Mouse (Mus musculus) embryo, embryonic 10 days (tissue): ENCODE measurements at regions not wholly inside any gene's neighbourhood (a gene's known extent, or its start where the extent isn't known, plus 50 kb on each side); places are given as distances from the start of the nearest gene placed in this dataset.
A peak's percentile ranks its signal among the peaks of the same experiment; 100 is the strongest.

Experiments used
- DNase-seq: peaks from one replicate; pipeline ENCODE4 v3.0.0-alpha.2; 2015; ENCODE audit warnings: low spot score

GRCm38 (mm10) chr2:114835694-114836093, 180.9 kb upstream of the Dph6 start:
- DNase-seq: peak; percentile 38

- DNase-seq: no peak
Observed at GRCm38 (mm10) chr2:114843696-114844388, 189.1 kb upstream of the Dph6 start.

GRCm38 (mm10) chr2:114844389-114844771, 189.6 kb upstream of the Dph6 start:
- no peak for DNase-seq

GRCm38 (mm10) chr2:114848439-114848838, 193.7 kb upstream of the Dph6 start:
- no peak for DNase-seq

DNA sequence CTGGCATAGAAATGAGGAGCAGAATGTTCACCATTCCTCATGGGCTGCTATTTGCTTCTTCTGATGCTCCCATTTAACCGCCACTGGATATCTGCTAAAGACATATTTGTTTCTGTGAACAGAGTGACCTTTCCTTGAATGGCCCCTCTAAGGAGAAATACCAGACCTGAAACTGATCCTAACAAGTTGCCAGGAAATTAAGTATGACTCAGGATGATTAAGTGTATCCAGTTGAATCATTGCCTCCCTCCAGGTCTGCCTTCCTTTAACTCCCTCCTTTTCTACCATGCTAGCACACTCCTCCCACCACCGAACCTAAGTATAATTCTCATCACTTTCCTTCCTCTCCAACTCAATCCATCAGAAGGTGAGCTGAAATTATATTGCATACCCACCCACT, 194.2 kb upstream of the Dph6 start:
- DNase-seq: no peak

- peak; percentile 89 for DNase-seq
Observed at GRCm38 (mm10) chr2:114853715-114854530, 199.2 kb upstream of the Dph6 start.

DNA sequence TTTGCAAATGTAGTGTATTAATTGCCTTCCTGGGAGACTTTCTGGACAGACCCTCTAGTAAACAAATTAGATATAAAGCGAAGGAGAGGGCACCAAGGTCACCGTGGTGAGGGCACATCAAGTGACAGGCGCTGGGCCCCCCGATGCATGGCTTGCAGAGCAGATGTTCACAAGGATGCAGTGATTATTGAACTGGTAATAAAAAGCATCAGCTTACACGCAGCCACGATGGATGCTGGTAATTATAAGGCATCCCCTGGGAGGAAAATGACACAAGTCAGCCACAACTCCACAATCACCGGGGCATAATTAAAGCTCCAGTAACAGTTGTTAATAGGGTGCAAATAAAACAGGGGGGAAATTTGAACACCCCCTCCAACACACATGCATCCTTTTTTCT, 217.5 kb upstream of the Dph6 start:
- peak; percentile 57 for DNase-seq

DNA sequence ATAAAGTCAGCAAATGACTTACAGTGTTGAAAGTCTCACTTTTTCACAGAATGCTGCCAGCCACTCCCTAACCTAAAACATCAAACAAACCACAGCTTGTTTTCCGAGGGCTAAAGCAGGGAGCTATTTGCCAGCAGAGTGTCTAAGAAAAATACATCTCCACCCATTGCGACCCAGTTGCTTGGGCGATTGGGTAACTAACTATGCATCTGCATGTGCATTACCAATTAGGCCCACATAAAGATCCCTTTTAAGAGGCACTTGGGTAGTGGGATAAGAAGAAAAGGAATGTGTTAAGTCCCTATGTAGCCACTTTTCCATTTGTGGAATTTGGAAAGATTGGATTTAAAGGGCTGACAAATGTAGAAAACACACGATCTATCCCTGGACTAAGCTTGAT, 218.3 kb upstream of the Dph6 start:
- DNase-seq: no peak

GRCm38 (mm10) chr2:114879084-114879483, 224.3 kb upstream of the Dph6 start:
- DNase-seq: no peak

DNA sequence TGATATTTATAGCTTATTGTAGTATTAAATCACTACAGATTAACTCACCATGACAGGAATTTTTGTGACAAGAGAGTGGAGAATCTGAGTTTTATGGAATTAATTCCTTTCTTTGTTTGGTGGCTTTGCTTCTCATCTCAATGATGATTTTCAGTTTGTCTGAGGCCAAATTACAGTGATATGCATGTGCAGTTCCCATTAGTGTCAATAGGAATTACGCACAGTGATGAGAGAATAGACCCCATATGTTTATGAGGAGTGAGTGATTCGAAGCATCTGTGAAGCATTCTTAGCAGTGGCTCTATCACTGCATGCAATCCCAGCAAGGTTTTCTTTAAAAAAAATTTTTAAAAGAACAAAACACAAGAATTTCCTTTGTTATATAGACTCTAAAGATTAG, 225.0 kb upstream of the Dph6 start:
- no peak for DNase-seq

DNA sequence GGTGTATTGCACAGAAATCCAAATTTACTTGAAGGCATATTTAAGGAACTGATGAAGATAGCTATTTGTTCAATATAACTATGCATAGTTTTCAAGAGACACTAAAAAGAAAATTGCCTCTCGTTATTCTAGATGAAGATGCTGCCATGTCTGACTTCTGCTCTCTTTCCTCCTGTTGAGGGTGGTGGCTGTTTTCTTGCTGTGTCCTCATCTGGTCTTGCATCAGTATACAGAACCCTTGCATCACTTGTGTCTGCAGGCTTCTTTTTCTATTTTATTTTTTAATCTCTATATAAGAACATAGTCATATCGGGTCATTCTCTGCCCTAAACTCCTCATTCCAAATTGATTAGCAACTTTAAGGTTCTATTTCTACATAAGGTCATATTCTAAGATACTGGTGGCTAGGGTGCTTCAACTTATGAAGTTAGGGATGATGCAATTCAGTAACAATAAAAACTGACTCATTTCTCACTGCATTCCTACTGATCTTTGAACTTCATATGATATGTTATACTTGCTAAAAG, 231.0 kb upstream of the Dph6 start:
- no peak for DNase-seq

GRCm38 (mm10) chr2:114898812-114899211, 244.0 kb upstream of the Dph6 start:
- DNase-seq: no peak

- no peak for DNase-seq
Observed at GRCm38 (mm10) chr2:114911845-114912500, 257.2 kb upstream of the Dph6 start.

DNA sequence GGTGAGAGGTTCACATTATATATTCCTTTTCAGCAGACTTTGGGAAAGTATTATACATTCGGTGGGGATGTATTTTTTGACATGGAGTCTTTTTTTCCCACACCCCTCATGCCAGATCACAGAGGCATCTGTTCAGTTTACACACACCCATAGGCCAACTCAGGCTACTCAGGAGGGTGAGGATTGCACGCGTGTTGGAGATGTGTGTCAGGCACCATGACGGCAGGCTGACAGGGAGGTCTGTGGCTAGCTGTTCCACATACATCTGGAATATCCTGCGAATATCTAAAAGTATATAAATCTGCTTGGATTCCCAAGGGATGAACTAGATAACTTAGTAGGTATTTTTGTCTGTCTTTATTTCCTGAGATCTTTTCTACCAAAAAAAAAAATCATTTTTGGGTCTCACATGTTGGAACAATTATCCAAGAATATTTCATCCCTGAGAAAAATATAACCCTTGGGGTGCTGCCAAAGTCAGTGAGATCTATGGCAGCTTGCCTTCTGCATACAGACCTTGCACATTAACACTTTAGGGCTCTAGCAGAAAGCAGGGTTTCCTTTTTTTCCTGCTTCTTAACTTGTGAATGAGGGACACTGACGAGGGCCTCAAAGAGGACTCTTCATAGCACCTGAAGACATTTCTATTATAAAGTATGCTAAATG, 260.4 kb upstream of the Dph6 start:
- no peak for DNase-seq

DNA sequence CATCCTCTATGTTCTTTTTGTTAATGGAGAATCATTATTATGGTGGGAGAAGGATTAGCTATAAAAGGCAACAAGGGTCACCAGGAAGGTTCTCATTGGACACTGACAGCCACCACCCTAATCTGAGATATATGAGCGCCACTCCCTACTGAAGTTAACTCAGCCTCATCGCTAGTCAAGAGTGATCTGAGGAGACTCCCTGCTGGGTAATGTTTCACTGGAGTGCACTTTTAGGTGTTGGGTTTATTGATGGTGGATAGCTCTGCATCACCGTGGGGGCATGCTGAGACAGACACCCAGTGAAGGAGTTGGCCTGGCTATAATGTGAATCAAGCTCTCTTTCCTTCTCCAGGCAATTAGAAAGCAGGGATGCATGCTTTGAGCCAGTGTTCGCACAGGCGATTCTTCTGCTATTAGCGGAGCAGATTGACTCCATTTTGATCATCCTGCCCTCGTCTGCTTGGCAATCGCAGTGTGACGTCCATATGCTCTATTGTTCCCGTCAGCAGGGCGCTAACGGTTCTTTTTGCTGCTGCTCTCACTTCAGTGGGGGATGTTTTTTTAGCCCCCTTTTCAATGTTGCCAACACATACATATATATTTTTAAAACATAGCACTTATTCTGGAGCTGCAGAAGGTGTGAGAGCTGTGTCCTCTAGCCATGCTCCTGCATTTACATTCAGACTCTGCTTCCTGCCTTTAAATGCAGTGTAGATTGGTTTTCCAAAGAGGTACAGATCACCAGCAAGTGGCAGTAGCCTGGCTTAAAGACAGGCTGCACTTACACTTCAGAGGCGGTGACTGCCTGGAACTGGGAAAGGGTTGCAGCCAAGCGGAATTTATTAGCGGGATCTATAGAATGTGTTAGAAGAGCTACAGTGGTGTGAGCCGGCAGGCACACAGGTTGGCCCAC, 263.9 kb upstream of the Dph6 start:
- no peak for DNase-seq

GRCm38 (mm10) chr2:114923911-114924310, 269.1 kb upstream of the Dph6 start:
- DNase-seq: no peak

- DNase-seq: no peak
Observed at GRCm38 (mm10) chr2:114935436-114935835, 280.7 kb upstream of the Dph6 start.

DNA sequence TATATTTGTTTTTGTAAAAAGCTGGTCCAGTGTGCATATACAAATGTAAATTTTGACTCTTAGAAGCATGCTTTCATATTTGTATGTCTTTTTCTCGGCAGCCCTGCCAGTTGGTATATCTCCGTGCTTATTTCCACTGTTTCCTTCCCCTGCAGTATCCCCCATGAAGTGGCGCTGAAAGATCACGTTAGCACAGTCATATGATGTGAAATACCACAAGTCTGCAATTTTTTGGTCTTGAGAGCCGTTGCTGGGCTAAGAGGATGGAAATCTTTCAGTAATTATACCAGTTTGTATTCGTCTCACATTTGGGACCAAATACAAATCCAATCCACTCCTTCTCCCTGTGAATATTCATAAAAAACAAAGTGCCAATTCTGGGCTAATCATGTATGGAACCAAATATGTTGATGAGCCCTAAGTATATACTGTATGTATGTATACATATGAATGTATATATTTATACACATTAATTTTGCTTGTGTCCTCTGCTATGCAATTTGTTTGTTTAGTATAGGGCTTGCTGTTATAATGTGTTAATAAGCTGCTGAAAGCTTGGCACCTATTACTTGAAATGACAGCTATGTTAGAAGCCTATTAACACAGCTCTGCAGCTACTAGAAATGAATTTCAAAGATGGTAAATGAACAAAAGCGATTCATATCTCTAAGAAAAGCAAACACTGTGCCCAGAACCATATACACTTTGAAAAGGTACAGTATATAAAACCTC, 283.8 kb upstream of the Dph6 start:
- no peak for DNase-seq

- no peak for DNase-seq
Observed at GRCm38 (mm10) chr2:114966111-114966510, 311.3 kb upstream of the Dph6 start.

- no peak for DNase-seq
Observed at GRCm38 (mm10) chr2:114968651-114969050, 313.9 kb upstream of the Dph6 start.

- no peak for DNase-seq
Observed at GRCm38 (mm10) chr2:114993419-114993818, 338.7 kb upstream of the Dph6 start.
